20 mouse cellular contexts compared by ENCODE assay signal in the genomic region with DNA sequence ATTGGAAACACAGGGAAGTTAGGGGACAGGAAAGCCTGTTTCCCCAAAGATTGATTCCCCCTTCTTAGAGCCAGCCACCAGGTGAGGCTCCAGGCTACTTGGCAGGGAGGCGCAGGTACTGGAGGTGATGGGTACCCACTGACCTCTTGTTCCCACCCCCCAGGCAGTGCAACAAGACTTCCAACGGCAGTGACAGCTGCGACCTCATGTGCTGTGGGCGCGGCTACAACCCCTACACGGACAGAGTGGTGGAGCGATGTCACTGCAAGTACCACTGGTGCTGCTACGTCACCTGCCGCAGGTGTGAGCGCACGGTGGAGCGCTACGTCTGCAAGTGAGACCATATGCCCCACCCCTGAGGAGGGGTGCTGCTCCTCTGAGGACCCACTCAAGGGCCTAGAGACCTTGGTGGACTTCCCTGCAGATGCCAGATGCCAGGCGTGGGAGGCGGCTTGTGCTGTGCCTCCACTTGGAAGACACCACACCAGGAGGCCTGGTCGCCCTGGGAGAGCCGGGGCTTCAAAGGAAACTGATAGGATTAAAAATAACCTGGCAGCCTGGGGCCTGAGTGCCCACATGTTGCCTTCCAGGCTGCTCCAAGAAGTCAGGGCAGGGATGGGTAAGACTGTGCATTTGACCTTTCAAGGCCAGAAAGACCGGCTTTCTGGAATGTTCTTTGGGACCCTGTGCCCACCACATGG. TPM values are rescaled to one million over a fixed set of nuclear protein-coding genes. Genes with fewer than 3 reads are reported as not detected.
DNase-seq lines count a peak whose midpoint lies in the region; TF ChIP-seq lines count a peak whose summit lies in the region.
"Had no signal": no experiment of that assay in that cellular context is flagged by ENCODE, and none has a peak within 500 bp of the region (broad histone marks: within the 10 kb centered on the region; RNA-seq: fewer than 3 reads in every experiment).

No protein-coding gene starts in this region.

- H3ac ChIP-seq in myocyte (ENCODE audit: control insufficient read depth, insufficient read length): no peak overlapping the region

- no peak overlapping the region for H3K4me3 ChIP-seq in heart, embryonic 10.5 days
- no peak overlapping the region for H3K4me3 ChIP-seq in myocyte
- H3K4me3 ChIP-seq: embryonic facial prominence, embryonic 12.5 days; forebrain, embryonic 15.5 days; hindbrain, embryonic 12.5 days had no signal

- no peaks in the 10 kb centered on the region for H3K9me3 ChIP-seq in heart, embryonic 10.5 days
- H3K9me3 ChIP-seq: embryonic facial prominence, embryonic 12.5 days; forebrain, embryonic 15.5 days; G1E; hindbrain, embryonic 12.5 days had no signal

- H3K36me3 ChIP-seq in heart, embryonic 10.5 days: peaks cover 49% of the 10 kb centered on the region
- H3K36me3 ChIP-seq in myocyte (ENCODE audit: control insufficient read depth, insufficient read depth): no peaks in the 10 kb centered on the region
- H3K36me3 ChIP-seq: forebrain, embryonic 15.5 days; G1E; hindbrain, embryonic 12.5 days had no signal

- no peaks in the 10 kb centered on the region for H3K79me2 ChIP-seq in myocyte (ENCODE audit: control insufficient read depth, insufficient read depth)

- H3K4me2 ChIP-seq in myocyte (ENCODE audit: low read depth): no peak overlapping the region
- H3K4me2 ChIP-seq: embryonic facial prominence, embryonic 12.5 days; forebrain, embryonic 15.5 days; hindbrain, embryonic 12.5 days had no signal

- WGBS in heart, embryonic 10.5 days: 76% methylated on average over 18 of the region's 18 CpGs

- peaks cover 79% of the 10 kb centered on the region for H3K4me1 ChIP-seq in heart, embryonic 10.5 days

- no peaks in the 10 kb centered on the region for H3K27me3 ChIP-seq in heart, embryonic 10.5 days (ENCODE audit: insufficient read depth, poor library complexity, severe bottlenecking)
- H3K27me3 ChIP-seq in myocyte (ENCODE audit: control insufficient read depth, insufficient read depth, insufficient read length): no peaks in the 10 kb centered on the region
- H3K27me3 ChIP-seq: embryonic facial prominence, embryonic 12.5 days; forebrain, embryonic 15.5 days; hindbrain, embryonic 12.5 days had no signal

- no peak for TF ChIP-seq POLR2A in myocyte (IDR thresholded peaks at IDR 0.05; ENCODE audit: insufficient read length, low read depth)

- 0 out of 2 replicates have a peak overlapping the region, but pooled peaks have one; percentile 44 for H3K27ac ChIP-seq in heart, embryonic 10.5 days
- H3K27ac ChIP-seq: embryonic facial prominence, embryonic 12.5 days; forebrain, embryonic 15.5 days; hindbrain, embryonic 12.5 days had no signal

- intact Hi-C loops in gastrocnemius, postnatal 14 days (cut with DNase I; ENCODE audit: low total_unique reads): no loop called here

- peak; percentile 72 for DNase-seq in gastrocnemius, adult 18-20 months (ENCODE audit: low spot score)
- DNase-seq in gastrocnemius, postnatal 14 days: no peak
- DNase-seq in heart, embryonic 10.5 days (ENCODE audit: low spot score): no peak
- DNase-seq in heart, adult 8-10 months (ENCODE audit: low spot score): no peak
- DNase-seq in ovary, adult 18-20 months (ENCODE audit: low spot score): peak; percentile 40
- no peak for DNase-seq in ovary, postnatal 10 days (ENCODE audit: low spot score)
- DNase-seq in layer of hippocampus, adult 11-12 months (ENCODE audit: low spot score): no peak
- DNase-seq: adrenal gland, adult 8-10 months; B cell, adult 2 months; cerebellum, adult 11-12 months; cerebellum, adult 9-10 months; cerebellum, postnatal 25 days had no signal

TF ChIP-seq in myocyte, 11 proteins besides CTCF, POLR2A, EP300 and RAD21:
- no peak for TF ChIP-seq MAX (IDR thresholded peaks at IDR 0.05; ENCODE audit: low read depth)
- no peak for TF ChIP-seq USF1 (IDR thresholded peaks at IDR 0.05; ENCODE audit: low read depth)
- peak in 2 of 3 experiments; percentile 43 to 89 for TF ChIP-seq MYOD1 (IDR thresholded peaks at IDR 0.05; ENCODE audit: control insufficient read depth in 1 of 3, insufficient read length in 2 of 3, low read depth in 2 of 3)
- TF ChIP-seq SRF (IDR thresholded peaks at IDR 0.05; ENCODE audit: control insufficient read depth, insufficient read length, low read depth): no peak
- TF ChIP-seq TCF3 (IDR thresholded peaks at IDR 0.05; ENCODE audit: insufficient read length, low read depth): no peak
- peak in 2 of 3 experiments; percentile 56 to 63 for TF ChIP-seq MYOG (IDR thresholded peaks at IDR 0.05; ENCODE audit: control insufficient read depth in 1 of 3, insufficient read depth in 1 of 3, insufficient read length in 2 of 3, low read depth in 2 of 3)
- no peak for TF ChIP-seq E2F4 (IDR thresholded peaks at IDR 0.05; ENCODE audit: insufficient read depth)

RNA-seq across cellular contexts. Expression of a gene that starts 18.2 kb away (rescaled TPM):
- 1 to 10 TPM; 6.5 to 6.8 TPM for total RNA-seq in gastrocnemius, adult 18-20 months (2021)
- total RNA-seq in gastrocnemius, postnatal 14 days (2021): 1 to 10 TPM; 6.1 to 7.9 TPM
- polyA plus RNA-seq in heart, embryonic 10.5 days (2016; fragmentation: Nextera tagmentation; extraction: Ambion mirVana): 29.0 and 29.4 TPM in 2 replicates
- total RNA-seq in heart, adult 8-10 months (2022): 1 to 10 TPM; 4.2 to 7.8 (median 6.4) TPM
- 6.3 TPM for polyA plus RNA-seq in myocyte (2012; fragmentation: generic; extraction: Trizol)
- total RNA-seq: G1E; granulocyte monocyte progenitor cell, adult 5-6 weeks had no signal
- polyA plus RNA-seq: CD4-positive, CD25-positive, alpha-beta regulatory T cell, adult 4 months; G1E; inflammation-experienced regulatory T-cells, adult 6 months had no signal

Comparison
In these comparisons a context has a peak if more than half of its experiments do, and no peak if none do; other contexts are left out.
1. DNase-seq: peak in gastrocnemius, adult 18-20 months (single experiment) and ovary, adult 18-20 months (single experiment); none in gastrocnemius, postnatal 14 days (single experiment), heart, embryonic 10.5 days (single experiment), heart, adult 8-10 months (single experiment), ovary, postnatal 10 days (single experiment) and layer of hippocampus, adult 11-12 months (single experiment).